Mouse (Mus musculus) neural tube, embryonic 13.5 days (tissue): Measurements from ENCODE around the gene Tmem201. TPM values are rescaled to one million over a fixed set of nuclear protein-coding genes. Genes with fewer than 3 reads are reported as not detected.

Source experiments
- ATAC-seq: fragments of 200-750 bp; cut with Nextera tagmentation; 2 replicates; pipeline ENCODE4 v1.8.0; 2017; ENCODE audit warnings: low read depth, mild to moderate bottlenecking, moderate TSS enrichment, moderate library complexity
- H3K27ac ChIP-seq: fragments of 300-500 bp; sonication (generic); replicated peaks from 2 replicates; pipeline ENCODE4 v1.5.1; 2015; ENCODE audit warnings: moderate library complexity, mild to moderate bottlenecking, inconsistent platforms
- H3K27me3 ChIP-seq: fragments of 300-500 bp; sonication (generic); 2 replicates; pipeline ENCODE4 v1.6.1; 2015; ENCODE audit warnings: mild to moderate bottlenecking, inconsistent platforms
- H3K36me3 ChIP-seq: fragments of 300-500 bp; sonication (generic); 2 replicates; pipeline ENCODE4 v1.6.1; 2015; ENCODE audit warnings: mild to moderate bottlenecking, inconsistent platforms
- H3K4me1 ChIP-seq: fragments of 300-500 bp; sonication (generic); replicated peaks from 2 replicates; pipeline ENCODE4 v1.6.1; 2015; ENCODE audit warnings: inconsistent platforms
- H3K4me2 ChIP-seq: fragments of 300-500 bp; sonication (generic); 2 replicates; pipeline ENCODE4 v1.6.1; 2015; ENCODE audit warnings: inconsistent platforms, mild to moderate bottlenecking, moderate library complexity
- H3K4me3 ChIP-seq: fragments of 300-500 bp; sonication (generic); 2 replicates; pipeline ENCODE4 v1.5.1; 2015; ENCODE audit warnings: mild to moderate bottlenecking, inconsistent platforms
- H3K9ac ChIP-seq: fragments of 300-500 bp; sonication (generic); 2 replicates; pipeline ENCODE4 v1.6.1; 2015; ENCODE audit warnings: moderate library complexity, mild to moderate bottlenecking, inconsistent platforms
- H3K9me3 ChIP-seq: fragments of 300-500 bp; sonication (generic); 2 replicates; pipeline ENCODE4 v1.6.1; 2016; ENCODE audit warnings: inconsistent platforms
- WGBS: fragments of 180-500 bp; shearing (Covaris S2); methylation state at CpG from one replicate; pipeline ENCODE4 v1.1.7; 2015; 5-methylcytosine and 5-hydroxymethylcytosine counted together
- polyA plus RNA-seq: library from polyadenylated mRNA; unstranded; fragments of >200 nt; fragmentation: Nextera tagmentation; extraction: Ambion mirVana; gene quantifications from 2 replicates; pipeline ENCODE4 v1.2.1, GENCODE M21; 2015

The Tmem201 gene
- polyA plus RNA-seq, 1 experiment from 2014 or later, result 41.4 TPM

DNA sequence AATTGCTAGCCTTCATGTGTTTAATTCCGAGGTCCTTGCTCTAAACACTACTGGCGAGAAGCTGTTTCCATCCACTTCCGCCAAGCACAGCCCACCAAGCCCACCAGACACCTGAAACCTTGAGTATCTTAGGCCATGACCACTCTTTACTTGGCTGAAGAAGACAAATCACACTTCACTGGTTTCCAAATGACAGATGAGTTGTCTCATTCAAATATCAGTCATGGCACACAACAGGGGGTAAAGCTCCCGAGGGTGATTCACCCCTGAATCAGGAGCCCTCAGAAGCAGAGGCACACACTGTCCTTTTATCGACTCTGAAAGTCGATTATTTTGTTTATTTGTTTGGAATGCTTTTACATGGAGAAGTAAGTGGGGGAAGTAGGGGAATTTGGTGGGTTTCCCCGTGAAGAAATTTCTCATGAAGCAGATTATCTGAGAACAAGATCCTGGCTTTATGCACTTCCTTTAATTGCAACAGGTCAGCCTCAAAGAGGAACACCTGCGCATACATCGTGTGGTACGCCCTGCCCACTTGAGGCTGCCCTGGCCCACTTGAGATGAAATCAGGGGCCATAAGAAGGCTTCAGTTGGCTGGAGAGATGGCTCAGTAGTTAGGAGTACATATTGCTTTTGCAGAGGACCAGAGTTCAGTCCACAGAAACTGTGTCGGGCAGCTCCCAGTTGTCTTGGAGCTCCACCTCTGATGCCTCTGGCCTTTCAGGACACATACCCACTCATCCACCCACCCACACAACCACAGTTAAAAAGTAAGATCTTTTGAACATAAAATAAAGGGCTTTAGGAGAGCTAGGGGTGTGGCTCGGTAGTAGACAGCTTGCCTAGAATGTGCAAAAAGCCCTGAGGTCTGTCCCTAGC is 47.8 kb downstream of the Tmem201 start:
- ATAC-seq, result no peak
- Histone ChIP-seq H3K36me3 (no peaks in the 10 kb centered on the region), H3K27me3 (no peaks in the 10 kb centered on the region), H3K27ac (no peak overlapping the region), H3K4me1 (0 out of 2 replicates have a peak, but pooled peaks cover 4% of the 10 kb centered on the region), H3K4me2 (no peak overlapping the region), H3K4me3 (no peak overlapping the region), H3K9me3 (no peaks in the 10 kb centered on the region), H3K9ac (no peak overlapping the region)
- whole genome bisulfite sequencing, result 86% methylated on average over 12 of the region's 12 CpGs

DNA sequence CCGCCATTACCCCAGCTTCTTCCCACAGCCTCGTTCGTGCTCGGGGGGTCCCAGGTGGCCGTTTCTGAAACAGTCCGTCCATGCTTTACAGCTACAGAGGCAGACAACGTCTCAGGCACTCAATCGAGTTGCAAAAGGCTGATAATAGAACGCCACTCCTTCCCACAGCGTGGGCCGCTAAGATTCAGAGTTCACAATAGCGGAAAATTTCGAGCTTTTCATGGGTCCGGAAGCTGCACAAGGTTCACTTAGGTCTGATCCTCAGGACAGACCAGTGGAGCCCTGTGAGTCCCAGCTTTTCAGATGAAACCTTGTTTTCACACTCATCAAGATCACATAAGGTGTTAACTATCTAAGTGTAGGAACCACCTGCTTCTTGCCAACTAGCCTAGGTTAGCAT is 49.0 kb downstream of the Tmem201 start:
- H3K36me3 ChIP-seq, result no peaks in the 10 kb centered on the region
- ATAC-seq, result no peak
- H3K27me3 ChIP-seq, result no peaks in the 10 kb centered on the region
- H3K4me2 ChIP-seq, result no peak overlapping the region
- H3K4me1 ChIP-seq, result 0 out of 2 replicates have a peak, but pooled peaks cover 4% of the 10 kb centered on the region
- H3K4me3 ChIP-seq, result no peak overlapping the region
- no peaks in the 10 kb centered on the region for H3K9me3 ChIP-seq
- no peak overlapping the region for H3K27ac ChIP-seq
- no peak overlapping the region for H3K9ac ChIP-seq
- WGBS, result 60% methylated on average over 14 of the region's 14 CpGs

DNA sequence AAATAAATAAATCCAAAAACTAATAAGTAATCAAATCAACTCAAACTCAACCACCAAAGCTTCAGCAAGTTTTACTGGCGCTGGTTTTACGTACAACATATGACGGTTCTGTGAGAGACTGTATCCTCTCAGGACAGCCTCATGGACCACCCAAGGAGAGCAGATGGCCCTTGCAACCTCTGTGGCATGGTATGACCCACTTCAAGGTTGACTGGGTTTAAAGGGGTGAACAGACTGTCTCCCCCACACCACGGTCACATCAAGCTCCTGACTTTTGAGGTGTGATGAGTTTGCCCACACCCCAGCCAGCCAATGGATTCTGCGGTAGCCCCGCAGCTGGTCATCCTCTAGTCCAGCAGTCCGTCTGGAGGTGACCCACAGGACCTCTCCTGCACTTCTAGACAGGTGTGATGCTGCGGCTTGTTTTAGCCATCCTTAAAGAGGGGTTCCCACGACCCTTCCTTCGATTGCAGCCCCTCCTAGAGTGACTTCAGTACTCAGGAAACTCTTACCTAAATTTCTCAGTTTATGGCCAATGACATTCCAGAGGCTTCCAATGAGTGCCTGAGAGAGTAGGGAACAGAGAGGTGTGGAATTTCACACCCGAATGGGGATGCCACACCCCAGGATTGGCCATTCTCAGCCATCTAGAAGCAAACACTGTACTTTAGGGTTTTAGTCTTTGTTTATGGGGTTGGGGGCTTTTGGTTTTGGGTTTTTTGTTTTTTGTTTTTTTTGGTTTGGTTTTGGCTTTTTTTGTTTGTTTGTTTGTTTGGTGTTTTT is 52.8 kb downstream of the Tmem201 start:
- no peaks in the 10 kb centered on the region for H3K36me3 ChIP-seq
- 0 out of 2 replicates have a peak, but pooled peaks cover 4% of the 10 kb centered on the region for H3K4me1 ChIP-seq
- H3K4me2 ChIP-seq, result no peak overlapping the region
- H3K9me3 ChIP-seq, result no peaks in the 10 kb centered on the region
- no peak overlapping the region for H3K9ac ChIP-seq
- H3K27me3 ChIP-seq, result no peaks in the 10 kb centered on the region
- no peak for ATAC-seq
- no peak overlapping the region for H3K27ac ChIP-seq
- no peak overlapping the region for H3K4me3 ChIP-seq
- 81% methylated on average over 11 of the region's 11 CpGs for WGBS

DNA sequence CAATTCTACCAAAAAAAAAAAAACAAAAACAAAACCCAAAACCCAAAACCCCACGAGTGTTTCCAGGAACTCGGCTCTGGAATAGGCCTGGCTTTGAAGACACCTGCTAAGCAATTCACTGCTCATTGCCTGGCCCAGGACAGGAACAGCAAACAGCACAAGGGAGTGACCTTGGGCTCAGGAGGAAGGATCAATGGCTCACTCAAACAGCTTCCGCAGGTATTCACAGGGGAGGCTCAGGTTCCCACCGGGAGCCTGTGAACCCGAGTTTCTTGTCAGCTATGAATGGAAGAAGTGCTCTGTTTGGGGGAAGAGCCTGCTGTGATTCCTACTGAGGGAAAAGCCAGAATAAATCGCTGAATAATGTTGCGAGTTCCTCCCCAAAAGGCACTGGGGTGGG is 54.0 kb downstream of the Tmem201 start:
- H3K27ac ChIP-seq, result no peak overlapping the region
- H3K4me1 ChIP-seq, result 0 out of 2 replicates have a peak, but pooled peaks cover 4% of the 10 kb centered on the region
- no peak for ATAC-seq
- H3K36me3 ChIP-seq, result no peaks in the 10 kb centered on the region
- no peak overlapping the region for H3K4me2 ChIP-seq
- H3K9ac ChIP-seq, result no peak overlapping the region
- no peaks in the 10 kb centered on the region for H3K27me3 ChIP-seq
- no peaks in the 10 kb centered on the region for H3K9me3 ChIP-seq
- no peak overlapping the region for H3K4me3 ChIP-seq
- 24% methylated on average over 7 of the region's 7 CpGs for WGBS

DNA sequence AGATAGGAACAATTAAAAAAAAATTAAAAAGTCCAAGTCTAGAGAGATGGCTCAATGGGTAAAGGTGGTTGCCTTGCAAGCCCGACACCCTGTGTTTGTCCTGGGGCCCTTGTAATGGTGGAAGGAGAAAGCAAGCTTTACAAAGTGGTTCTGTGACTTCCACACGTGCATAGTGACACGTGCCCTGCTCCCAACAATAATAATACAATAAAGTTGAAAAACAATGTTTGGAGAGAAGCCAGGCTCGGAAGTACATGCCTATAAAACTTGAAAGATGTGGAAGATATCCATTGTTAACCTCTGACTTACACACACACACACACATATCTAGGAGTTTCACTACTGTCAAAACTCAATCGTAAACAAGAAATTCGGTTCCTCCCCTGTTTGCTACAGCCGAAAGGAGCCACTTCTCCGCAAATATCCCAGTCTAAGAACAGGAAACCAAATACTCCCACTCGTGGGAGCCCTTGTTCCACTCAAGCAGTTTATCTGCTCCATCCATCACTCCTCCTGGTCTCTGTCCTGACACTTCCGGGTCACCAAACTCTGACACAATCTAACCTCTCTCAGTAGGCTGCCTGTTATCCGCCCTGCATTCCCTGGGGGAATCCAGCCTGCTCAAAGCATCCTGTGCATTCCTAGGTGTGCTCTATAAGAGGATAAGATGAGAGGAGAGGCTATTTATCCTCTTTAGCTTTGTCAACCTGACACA is 58.6 kb downstream of the Tmem201 start:
- no peak for ATAC-seq
- peaks cover 21% of the 10 kb centered on the region for H3K4me1 ChIP-seq
- WGBS, result 73% methylated on average over 11 of the region's 11 CpGs
- H3K4me2 ChIP-seq, result no peak overlapping the region
- no peak overlapping the region for H3K9ac ChIP-seq
- no peaks in the 10 kb centered on the region for H3K9me3 ChIP-seq
- peaks cover 3% of the 10 kb centered on the region; the same call in 1 of the 2 replicates for H3K27me3 ChIP-seq
- no peak overlapping the region for H3K27ac ChIP-seq
- H3K4me3 ChIP-seq, result no peak overlapping the region
- no peaks in the 10 kb centered on the region for H3K36me3 ChIP-seq

DNA sequence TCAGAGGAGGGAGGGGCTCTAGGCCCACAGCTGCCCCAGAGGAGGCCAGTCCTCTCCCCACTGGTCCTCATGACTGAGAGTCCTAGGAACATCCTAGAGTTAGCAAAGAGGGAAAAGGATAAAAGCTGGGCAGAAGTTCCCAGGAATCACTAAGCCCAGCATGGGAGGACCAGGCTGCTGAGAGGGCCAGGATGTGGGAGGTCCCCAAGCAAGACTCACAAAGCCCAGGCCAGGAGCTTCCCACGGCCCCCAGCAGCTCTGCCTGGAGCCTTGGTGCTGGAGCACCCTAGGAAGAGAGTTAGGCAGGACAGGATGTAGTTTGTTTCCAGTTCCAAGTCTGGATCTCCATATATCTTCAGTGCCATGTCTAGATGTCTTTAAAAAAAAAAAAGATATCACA is 59.8 kb downstream of the Tmem201 start:
- no peak overlapping the region for H3K4me3 ChIP-seq
- no peaks in the 10 kb centered on the region for H3K9me3 ChIP-seq
- H3K4me2 ChIP-seq, result no peak overlapping the region
- no peak overlapping the region for H3K9ac ChIP-seq
- 61% methylated on average over 1 of the region's 1 CpGs for WGBS
- 0 out of 2 replicates have a peak, but pooled peaks cover 6% of the 10 kb centered on the region for H3K36me3 ChIP-seq
- H3K4me1 ChIP-seq, result peaks cover 21% of the 10 kb centered on the region
- no peak overlapping the region for H3K27ac ChIP-seq
- H3K27me3 ChIP-seq, result peaks cover 13% of the 10 kb centered on the region
- no peak for ATAC-seq

DNA sequence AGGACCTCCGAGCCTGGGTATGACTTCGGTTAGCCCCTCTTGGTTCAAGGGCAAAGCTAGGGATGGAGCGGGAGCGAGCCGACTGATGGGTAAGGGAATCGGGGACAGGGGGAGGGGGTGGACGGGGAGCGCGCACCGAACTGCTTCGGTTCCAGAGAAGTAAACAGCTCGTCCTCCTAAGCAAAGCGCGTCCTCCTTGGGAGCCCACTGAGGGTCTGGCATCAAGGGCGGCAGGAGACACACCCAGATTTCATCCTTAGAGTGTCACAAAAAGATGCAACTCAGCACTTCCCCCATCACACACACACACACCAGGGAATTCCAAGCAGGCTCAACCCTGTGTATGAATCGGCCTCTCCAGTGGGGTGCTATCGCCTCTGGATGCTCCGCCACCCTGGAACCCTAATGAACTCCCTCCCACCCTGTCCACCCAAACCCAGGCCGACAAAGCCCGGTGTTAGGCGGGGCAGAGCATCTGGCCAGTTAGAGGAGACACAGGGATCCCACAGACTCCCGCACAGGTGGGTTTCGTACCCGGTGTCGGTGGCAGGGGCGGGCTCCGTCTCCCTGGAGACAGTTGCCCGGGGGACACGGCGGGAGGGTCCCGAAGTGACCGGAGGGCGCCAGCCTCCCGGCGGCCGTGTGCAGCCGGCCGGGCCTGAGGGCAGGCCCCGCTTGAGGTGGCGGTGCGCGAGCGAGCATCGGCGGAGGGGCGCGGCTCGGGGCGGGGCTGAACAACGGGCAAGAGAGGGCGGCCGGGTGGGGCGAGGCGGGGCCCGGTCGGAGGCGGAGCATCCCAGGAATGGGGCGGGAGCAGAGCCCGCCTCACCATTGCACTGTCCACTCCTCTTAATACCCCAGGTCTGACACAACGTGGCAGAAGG is 62.2 kb downstream of the Tmem201 start:
- ATAC-seq, result peak; percentile 93
- Histone ChIP-seq H3K27ac (peak overlapping the region; percentile 81), H3K9ac (peak overlapping the region; percentile 81), H3K27me3 (peaks cover 13% of the 10 kb centered on the region), H3K4me3 (peak overlapping the region; percentile 68), H3K4me2 (peak overlapping the region; percentile 77), H3K36me3 (peaks cover 20% of the 10 kb centered on the region), H3K4me1 (peaks cover 21% of the 10 kb centered on the region), H3K9me3 (no peaks in the 10 kb centered on the region)
- under 1% methylated on average over 58 of the region's 60 CpGs for WGBS

DNA sequence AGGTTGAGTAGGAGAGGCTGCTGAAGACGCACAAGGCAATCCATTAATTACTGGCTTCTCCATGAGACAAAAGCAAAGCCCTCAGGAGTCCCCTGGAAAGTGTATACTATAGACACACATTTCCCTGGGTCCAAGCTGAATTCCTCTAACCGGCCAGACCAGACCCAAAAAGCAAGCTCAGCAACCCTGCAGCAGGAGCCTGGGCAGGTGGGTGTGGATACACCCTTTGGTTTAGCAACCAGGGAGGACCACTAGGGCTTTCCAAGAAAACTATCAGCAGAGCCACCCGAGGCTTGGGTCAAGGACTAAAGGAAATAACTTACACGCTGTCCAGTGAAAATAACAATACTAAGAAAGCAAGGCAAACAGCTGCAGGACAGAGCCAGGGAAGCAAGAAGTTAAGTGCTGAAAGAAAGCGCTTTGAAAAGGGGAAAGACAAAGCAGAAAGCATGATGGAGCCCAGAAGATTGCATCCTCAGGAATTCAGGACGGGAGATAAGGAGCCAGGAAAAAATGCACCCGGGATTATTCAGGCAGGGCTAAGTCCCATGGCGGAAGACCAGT is 62.9 kb downstream of the Tmem201 start:
- WGBS, result 10% methylated on average over 8 of the region's 8 CpGs
- no peak for ATAC-seq
- Histone ChIP-seq H3K27ac (peak overlapping the region; percentile 81), H3K9ac (peak overlapping the region; percentile 81), H3K4me3 (peak overlapping the region; percentile 68), H3K9me3 (no peaks in the 10 kb centered on the region), H3K27me3 (peaks cover 13% of the 10 kb centered on the region), H3K36me3 (peaks cover 25% of the 10 kb centered on the region), H3K4me1 (peaks cover 21% of the 10 kb centered on the region), H3K4me2 (peak overlapping the region; percentile 77)

DNA sequence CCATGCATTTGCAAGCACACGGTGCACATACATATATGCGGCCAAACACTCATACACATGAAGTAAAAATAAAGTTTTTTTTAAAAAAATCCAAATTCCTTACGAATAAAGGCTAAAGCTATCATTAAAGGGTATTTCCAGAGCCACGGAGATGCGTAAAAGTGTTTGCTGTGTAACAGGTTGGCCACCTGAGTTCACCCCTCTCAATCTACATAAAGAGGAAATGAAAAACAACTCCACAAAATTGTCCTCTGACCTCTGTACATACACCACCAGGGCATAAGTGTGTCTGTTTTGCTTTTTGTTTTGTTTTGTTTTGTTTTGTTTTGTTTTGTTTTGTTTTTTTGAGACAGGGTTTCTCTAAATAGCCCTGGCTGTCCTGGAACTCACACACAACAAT is 65.1 kb downstream of the Tmem201 start:
- Histone ChIP-seq H3K27me3 (peaks cover 13% of the 10 kb centered on the region), H3K27ac (no peak overlapping the region), H3K36me3 (peaks cover 25% of the 10 kb centered on the region), H3K4me1 (peaks cover 21% of the 10 kb centered on the region), H3K4me2 (no peak overlapping the region), H3K9ac (no peak overlapping the region), H3K9me3 (no peaks in the 10 kb centered on the region), H3K4me3 (no peak overlapping the region)
- 95% methylated on average over 5 of the region's 5 CpGs for WGBS
- no peak for ATAC-seq

DNA sequence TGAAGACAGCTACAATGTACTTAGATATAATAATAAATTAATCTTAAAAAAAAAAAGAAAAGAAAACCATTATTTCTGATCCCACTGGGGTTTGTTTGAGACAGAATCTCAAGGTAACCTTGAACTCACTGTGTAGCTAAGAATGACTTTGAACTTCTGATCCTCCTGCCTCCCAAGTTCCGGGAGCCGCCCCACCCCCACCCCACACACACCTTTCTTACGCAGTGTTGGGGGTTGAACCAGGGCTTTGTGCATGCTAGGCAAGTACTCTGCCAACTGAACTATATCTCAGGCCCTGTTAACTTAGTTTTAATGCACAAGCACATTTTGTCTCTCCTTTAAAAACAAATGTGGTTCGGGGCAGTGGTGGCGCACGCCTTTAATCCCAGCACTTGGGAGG is 66.7 kb downstream of the Tmem201 start:
- Histone ChIP-seq H3K4me1 (peaks cover 17% of the 10 kb centered on the region), H3K9me3 (no peaks in the 10 kb centered on the region), H3K9ac (no peak overlapping the region), H3K27me3 (peaks cover 13% of the 10 kb centered on the region), H3K4me2 (no peak overlapping the region), H3K4me3 (no peak overlapping the region), H3K27ac (no peak overlapping the region), H3K36me3 (peaks cover 25% of the 10 kb centered on the region)
- ATAC-seq, result no peak
- whole genome bisulfite sequencing, result 97% methylated on average over 6 of the region's 6 CpGs

DNA sequence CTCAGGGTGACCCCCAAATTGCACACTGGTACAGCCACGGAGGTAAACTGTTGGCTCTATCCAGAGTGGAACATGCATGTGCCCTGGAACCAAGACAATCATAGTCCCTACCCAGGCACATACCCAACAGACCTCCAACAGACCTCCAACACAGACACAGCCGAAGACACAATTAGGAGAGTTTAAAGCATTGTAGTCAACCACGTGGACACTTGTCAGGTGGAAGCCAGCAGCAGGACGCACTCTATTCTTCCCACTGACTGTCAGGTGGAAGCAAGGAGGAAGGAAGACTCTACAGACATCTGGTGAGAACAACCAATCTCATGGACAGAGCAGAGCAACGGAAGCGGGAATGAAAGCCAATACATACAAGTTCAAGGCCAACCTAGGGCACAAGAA is 72.2 kb downstream of the Tmem201 start:
- Histone ChIP-seq H3K4me2 (no peak overlapping the region), H3K4me3 (no peak overlapping the region), H3K36me3 (peaks cover 20% of the 10 kb centered on the region), H3K9ac (no peak overlapping the region), H3K27me3 (no peaks in the 10 kb centered on the region), H3K9me3 (no peaks in the 10 kb centered on the region), H3K4me1 (no peaks in the 10 kb centered on the region), H3K27ac (no peak overlapping the region)
- no peak for ATAC-seq
- WGBS, result 92% methylated on average over 6 of the region's 6 CpGs
